Mouse (Mus musculus): ENCODE results near the gene Foxa1.

The Foxa1 gene

GRCm38 (mm10) chr12:57514552-57514951 is 32.2 kb downstream of the Foxa1 start:
- Histone ChIP-seq H3K9me3 (ENCODE audit: low read length) (no peaks in the 10 kb centered on the region), H3K4me3 (replicated peaks; ENCODE audit: low read length) (no peak overlapping the region), H3K4me1 (replicated peaks; ENCODE audit: low read depth, low read length) (peaks cover 35% of the 10 kb centered on the region), H3K36me3 (ENCODE audit: insufficient read depth, low read length) (no peaks in the 10 kb centered on the region), H3K27me3 (ENCODE audit: insufficient read depth, low read length) (no peaks in the 10 kb centered on the region; the same call in none of the 2 replicates)
- no peak for TF ChIP-seq CTCF (conservative IDR thresholded peaks at IDR 0.05; ENCODE audit: low read length)

GRCm38 (mm10) chr12:57511560-57511959 is 35.2 kb downstream of the Foxa1 start:
- peaks cover 22% of the 10 kb centered on the region for H3K4me1 ChIP-seq (replicated peaks; ENCODE audit: low read depth, low read length)
- no peaks in the 10 kb centered on the region for H3K9me3 ChIP-seq (ENCODE audit: low read length)
- H3K36me3 ChIP-seq (ENCODE audit: insufficient read depth, low read length): no peaks in the 10 kb centered on the region
- TF ChIP-seq CTCF (conservative IDR thresholded peaks at IDR 0.05; ENCODE audit: low read length) (no peak), POU5F1 (IDR thresholded peaks at IDR 0.05; ENCODE audit: borderline replicate concordance, low read length) (no peak), NANOG (IDR thresholded peaks at IDR 0.05; ENCODE audit: borderline replicate concordance, low read length) (no peak)
- H3K27me3 ChIP-seq (ENCODE audit: insufficient read depth, low read length): no peaks in the 10 kb centered on the region; the same call in 1 of the 2 replicates
- no peak overlapping the region for H3K4me3 ChIP-seq (replicated peaks; ENCODE audit: low read length)

GRCm38 (mm10) chr12:57511127-57511526 is 35.6 kb downstream of the Foxa1 start:
- H3K27me3 ChIP-seq (ENCODE audit: insufficient read depth, low read length): no peaks in the 10 kb centered on the region; the same call in 1 of the 2 replicates
- no peaks in the 10 kb centered on the region for H3K36me3 ChIP-seq (ENCODE audit: insufficient read depth, low read length)
- TF ChIP-seq NANOG (IDR thresholded peaks at IDR 0.05; ENCODE audit: borderline replicate concordance, low read length) (no peak), CTCF (conservative IDR thresholded peaks at IDR 0.05; ENCODE audit: low read length) (no peak), POU5F1 (IDR thresholded peaks at IDR 0.05; ENCODE audit: borderline replicate concordance, low read length) (no peak)
- H3K9me3 ChIP-seq (ENCODE audit: low read length): no peaks in the 10 kb centered on the region
- H3K4me1 ChIP-seq (replicated peaks; ENCODE audit: low read depth, low read length): peaks cover 19% of the 10 kb centered on the region
- H3K4me3 ChIP-seq (replicated peaks; ENCODE audit: low read length): no peak overlapping the region

- TF ChIP-seq CTCF (conservative IDR thresholded peaks at IDR 0.05; ENCODE audit: low read length) (no peak), NANOG (IDR thresholded peaks at IDR 0.05; ENCODE audit: borderline replicate concordance, low read length) (no peak), POU5F1 (IDR thresholded peaks at IDR 0.05; ENCODE audit: borderline replicate concordance, low read length) (no peak)
- Histone ChIP-seq H3K36me3 (ENCODE audit: insufficient read depth, low read length) (no peaks in the 10 kb centered on the region), H3K4me1 (replicated peaks; ENCODE audit: low read depth, low read length) (peaks cover 13% of the 10 kb centered on the region), H3K4me3 (replicated peaks; ENCODE audit: low read length) (no peak overlapping the region), H3K9me3 (ENCODE audit: low read length) (no peaks in the 10 kb centered on the region), H3K27me3 (ENCODE audit: insufficient read depth, low read length) (no peaks in the 10 kb centered on the region; the same call in 1 of the 2 replicates)
Measured at GRCm38 (mm10) chr12:57509726-57510125, 37.0 kb downstream of the Foxa1 start.

GRCm38 (mm10) chr12:57508938-57509337 is 37.8 kb downstream of the Foxa1 start:
- peaks cover 6% of the 10 kb centered on the region for H3K4me1 ChIP-seq (replicated peaks; ENCODE audit: low read depth, low read length)
- no peak overlapping the region for H3K4me3 ChIP-seq (replicated peaks; ENCODE audit: low read length)
- TF ChIP-seq NANOG (IDR thresholded peaks at IDR 0.05; ENCODE audit: borderline replicate concordance, low read length): no peak
- no peak for TF ChIP-seq CTCF (conservative IDR thresholded peaks at IDR 0.05; ENCODE audit: low read length)
- no peak for TF ChIP-seq POU5F1 (IDR thresholded peaks at IDR 0.05; ENCODE audit: borderline replicate concordance, low read length)
- H3K36me3 ChIP-seq (ENCODE audit: insufficient read depth, low read length): no peaks in the 10 kb centered on the region
- no peaks in the 10 kb centered on the region; the same call in 1 of the 2 replicates for H3K27me3 ChIP-seq (ENCODE audit: insufficient read depth, low read length)
- no peaks in the 10 kb centered on the region for H3K9me3 ChIP-seq (ENCODE audit: low read length)

GRCm38 (mm10) chr12:57505329-57505728 is 41.4 kb downstream of the Foxa1 start:
- TF ChIP-seq CTCF (conservative IDR thresholded peaks at IDR 0.05; ENCODE audit: low read length) (no peak), POU5F1 (IDR thresholded peaks at IDR 0.05; ENCODE audit: borderline replicate concordance, low read length) (no peak), NANOG (IDR thresholded peaks at IDR 0.05; ENCODE audit: borderline replicate concordance, low read length) (no peak)
- peaks cover 6% of the 10 kb centered on the region for H3K4me1 ChIP-seq (replicated peaks; ENCODE audit: low read depth, low read length)
- H3K4me3 ChIP-seq (replicated peaks; ENCODE audit: low read length): peak overlapping the region; percentile 32; the same call in 1 of the 2 replicates
- H3K9me3 ChIP-seq (ENCODE audit: low read length): no peaks in the 10 kb centered on the region
- H3K36me3 ChIP-seq (ENCODE audit: insufficient read depth, low read length): no peaks in the 10 kb centered on the region
- H3K27me3 ChIP-seq (ENCODE audit: insufficient read depth, low read length): no peaks in the 10 kb centered on the region; the same call in 1 of the 2 replicates

- Histone ChIP-seq H3K27me3 (ENCODE audit: insufficient read depth, low read length) (no peaks in the 10 kb centered on the region), H3K4me3 (replicated peaks; ENCODE audit: low read length) (no peak overlapping the region), H3K4me1 (replicated peaks; ENCODE audit: low read depth, low read length) (peaks cover 4% of the 10 kb centered on the region), H3K36me3 (ENCODE audit: insufficient read depth, low read length) (no peaks in the 10 kb centered on the region), H3K9me3 (ENCODE audit: low read length) (no peaks in the 10 kb centered on the region)
- no peak for TF ChIP-seq CTCF (conservative IDR thresholded peaks at IDR 0.05; ENCODE audit: low read length)
- TF ChIP-seq POU5F1 (IDR thresholded peaks at IDR 0.05; ENCODE audit: borderline replicate concordance, low read length): no peak
- TF ChIP-seq NANOG (IDR thresholded peaks at IDR 0.05; ENCODE audit: borderline replicate concordance, low read length): no peak
Measured at GRCm38 (mm10) chr12:57500246-57500645, 46.5 kb downstream of the Foxa1 start.

- Histone ChIP-seq H3K4me3 (replicated peaks; ENCODE audit: low read length) (no peak overlapping the region), H3K36me3 (ENCODE audit: insufficient read depth, low read length) (no peaks in the 10 kb centered on the region), H3K9me3 (ENCODE audit: low read length) (no peaks in the 10 kb centered on the region), H3K4me1 (replicated peaks; ENCODE audit: low read depth, low read length) (no peaks in the 10 kb centered on the region), H3K27me3 (ENCODE audit: insufficient read depth, low read length) (no peaks in the 10 kb centered on the region)
- TF ChIP-seq NANOG (IDR thresholded peaks at IDR 0.05; ENCODE audit: borderline replicate concordance, low read length) (no peak), POU5F1 (IDR thresholded peaks at IDR 0.05; ENCODE audit: borderline replicate concordance, low read length) (no peak), CTCF (conservative IDR thresholded peaks at IDR 0.05; ENCODE audit: low read length) (no peak)
Measured at GRCm38 (mm10) chr12:57496347-57497119, 50.2 kb downstream of the Foxa1 start.

Data from E14TG2a.4 (cell line).